Mouse (Mus musculus): ENCODE results near the gene Papln.

Papln gene

DNA sequence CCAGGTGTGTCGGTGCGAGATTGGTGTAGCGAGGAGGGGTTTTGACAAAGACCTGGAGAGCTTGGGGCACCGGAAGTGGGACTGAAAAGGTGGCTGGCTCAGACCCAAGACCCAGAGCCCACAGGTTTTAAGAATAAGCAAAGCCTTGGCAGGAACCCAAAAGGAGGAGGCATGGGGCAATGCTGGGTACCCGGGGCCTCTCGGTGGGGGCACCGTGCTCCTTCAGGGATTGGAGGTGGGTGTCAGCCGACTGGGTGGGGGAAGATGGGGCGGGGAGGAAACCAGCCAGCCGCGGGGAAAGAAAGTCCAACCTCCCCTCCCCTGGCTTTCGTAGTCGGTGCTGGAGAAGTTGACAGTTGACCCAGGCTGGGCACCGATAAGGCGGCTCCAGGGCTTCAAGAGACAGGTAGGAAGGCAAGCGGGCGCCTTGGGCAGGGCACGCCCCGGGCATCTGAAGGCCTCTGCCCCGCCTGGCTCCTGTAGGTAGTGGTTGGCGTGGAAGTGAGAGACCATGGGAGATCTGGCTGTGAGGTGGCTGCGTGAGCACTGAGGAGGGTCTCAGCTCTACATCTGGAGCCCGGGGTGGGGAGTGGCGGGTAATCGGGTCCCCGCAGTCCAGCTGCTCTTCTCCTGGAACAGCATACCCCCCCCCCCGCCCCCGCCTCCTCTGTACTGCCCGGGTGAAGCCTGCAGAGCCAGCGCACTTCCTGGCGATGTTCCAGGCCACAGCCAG lies at the start of gene Papln:
Gene Papln, plus strand, starts transcription at position 324 of the 733 bp plus-strand sequence.
- DNase-seq (ENCODE audit: low spot score in 2 of 2): no peak

DNA sequence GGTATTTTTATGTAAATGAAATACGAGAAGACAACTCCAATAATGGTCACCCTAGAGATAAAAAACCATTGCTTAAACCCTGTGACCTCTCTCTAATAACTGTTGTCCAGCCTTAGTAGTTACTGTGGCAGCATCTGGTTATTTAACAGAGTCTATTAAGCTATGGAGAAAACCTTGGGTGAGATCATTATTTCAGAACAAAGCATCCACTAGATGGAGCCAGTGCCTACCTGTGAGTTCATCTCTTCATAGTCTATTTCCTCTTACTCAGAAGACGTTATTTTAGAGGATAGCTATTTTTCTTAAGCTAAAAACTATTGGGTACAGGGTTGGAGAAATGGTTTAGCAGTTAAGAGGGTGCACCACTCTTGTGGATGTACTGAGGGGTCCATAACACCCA lies 49.7 kb upstream of the Papln start:
- peak in 1 of 2 experiments; percentile 38 for DNase-seq (ENCODE audit: low spot score in 2 of 2)

DNA sequence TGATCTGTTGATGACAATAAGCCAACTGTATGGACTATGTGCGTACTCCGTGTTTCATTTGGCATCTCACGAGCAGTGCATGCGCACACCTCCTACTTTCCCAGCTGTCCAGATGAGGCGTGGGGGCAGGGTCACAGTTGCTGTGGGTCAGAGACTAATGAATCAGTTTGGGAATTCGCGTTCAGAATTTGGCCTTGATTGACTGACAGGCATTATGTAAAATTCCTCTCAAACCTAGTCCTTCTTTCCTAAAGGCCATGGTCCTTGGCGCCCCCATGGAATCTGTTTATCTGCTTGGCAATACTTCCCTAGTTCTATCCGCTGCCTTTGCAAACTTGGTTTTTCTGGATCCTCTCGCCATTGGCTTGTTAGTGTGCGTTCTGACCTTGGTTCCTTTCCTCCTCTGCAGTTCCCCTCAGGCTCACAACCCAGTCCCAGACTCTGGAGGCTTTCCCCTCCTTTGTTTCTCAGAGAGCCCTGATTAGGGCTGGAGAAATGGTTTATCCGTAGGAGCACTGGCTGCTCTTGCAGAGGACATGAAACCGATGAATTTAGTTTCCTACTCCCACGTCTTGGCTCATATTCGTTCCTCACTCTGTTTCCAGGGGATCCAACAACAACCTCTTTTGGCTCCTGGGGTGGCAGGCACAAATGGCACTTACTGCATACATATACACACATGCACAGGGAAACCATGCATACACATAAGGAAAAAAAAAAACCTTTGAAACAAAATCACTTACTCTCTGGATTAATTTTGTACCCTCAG lies 46.8 kb upstream of the Papln start:
- DNase-seq (ENCODE audit: low spot score in 2 of 2): no peak

DNA sequence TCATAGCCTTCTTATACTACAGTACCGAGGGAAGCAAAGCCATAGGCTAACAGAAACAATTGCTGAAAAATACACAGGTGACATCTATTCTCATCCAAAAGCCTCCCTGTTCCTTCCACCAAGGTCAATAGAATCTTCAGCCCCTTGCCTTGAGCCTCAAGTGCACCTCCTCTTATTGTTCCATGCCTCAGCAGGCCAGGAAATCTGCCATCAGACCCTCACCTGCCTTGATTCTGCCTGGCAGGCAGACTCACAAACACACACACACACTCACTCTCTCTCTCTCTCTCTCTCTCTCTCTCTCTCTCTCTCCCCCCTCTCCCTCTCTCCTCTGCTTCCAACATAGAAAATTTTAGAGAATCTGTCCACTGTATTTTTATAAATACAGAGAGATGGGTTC lies 44.0 kb upstream of the Papln start:
- no peak for DNase-seq (ENCODE audit: low spot score in 2 of 2)

DNA sequence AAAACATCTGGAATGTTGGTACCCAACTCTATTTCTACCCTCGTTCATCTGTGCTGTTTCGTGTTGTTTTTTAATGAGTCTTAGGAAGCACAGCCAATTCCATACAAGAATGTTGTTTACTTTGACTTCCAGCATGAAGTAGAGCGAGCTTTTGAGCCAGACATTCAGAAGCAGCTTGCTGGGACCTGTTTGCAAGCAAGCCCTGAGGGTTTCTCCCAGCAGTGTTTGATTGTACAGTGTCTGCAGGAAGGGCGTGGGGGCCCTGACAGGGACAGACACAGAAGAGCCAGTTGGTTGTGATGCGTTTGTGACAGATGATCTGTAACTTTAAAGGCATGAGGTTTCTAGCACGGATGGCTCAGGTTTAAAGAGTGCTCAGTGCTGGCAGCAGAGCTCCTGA lies 42.2 kb upstream of the Papln start:
- no peak for DNase-seq (ENCODE audit: low spot score in 2 of 2)

DNA sequence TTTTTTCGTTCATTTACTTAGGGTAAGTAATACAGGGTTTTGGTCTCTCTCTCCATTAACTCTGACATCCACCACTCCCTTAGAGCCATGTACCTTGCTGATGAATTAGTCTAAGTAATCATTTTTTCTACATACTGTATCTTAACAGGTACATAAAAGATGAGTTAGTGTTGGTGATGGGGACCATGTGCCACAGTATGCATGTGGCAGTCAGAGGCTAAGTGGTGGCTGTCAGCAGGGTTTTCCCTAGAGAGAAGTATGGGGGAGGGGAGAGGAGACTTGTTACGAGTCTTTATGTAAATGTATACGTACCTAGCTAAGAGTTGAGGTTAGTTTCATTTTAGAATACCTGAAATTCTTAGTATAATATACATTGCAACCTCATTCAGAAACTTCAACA lies 40.4 kb upstream of the Papln start:
- no peak for DNase-seq (ENCODE audit: low spot score in 2 of 2)

DNA sequence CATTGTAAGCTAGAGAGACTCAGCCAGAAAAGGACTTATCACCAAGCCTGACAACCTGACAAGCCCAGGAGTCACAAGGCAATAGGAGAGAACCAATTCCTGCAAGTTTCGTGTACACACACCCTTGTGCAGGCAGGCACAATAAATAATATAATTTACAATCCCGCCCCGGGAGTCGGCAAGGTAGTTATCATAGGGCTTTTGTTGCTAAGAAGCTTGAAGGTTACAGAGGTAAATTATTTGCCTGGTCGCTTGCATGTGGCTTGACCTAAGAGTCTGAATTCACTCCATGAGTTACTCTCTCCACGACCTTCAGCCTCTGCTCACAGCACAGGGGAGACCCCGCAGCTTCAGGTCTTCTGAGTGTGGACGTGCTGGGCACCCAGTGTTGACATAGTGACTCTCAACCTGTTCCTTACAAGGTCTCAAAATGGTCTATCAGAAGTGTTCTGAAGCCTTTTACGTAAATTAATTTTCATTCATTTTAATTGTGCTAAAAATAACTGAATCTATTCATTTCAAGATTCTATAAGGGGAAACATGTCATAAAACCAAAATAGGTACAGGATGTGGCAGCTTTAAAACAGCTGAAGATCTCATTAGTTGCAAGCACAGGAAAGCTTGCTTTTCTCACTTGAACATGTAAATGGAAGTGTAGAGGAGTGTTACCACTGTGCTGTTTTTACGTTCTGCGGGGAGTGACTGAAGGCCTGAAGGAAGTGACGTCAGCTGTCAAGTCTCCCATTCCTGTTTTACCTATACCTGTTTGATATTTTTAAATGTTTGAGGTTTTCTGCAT lies 36.7 kb upstream of the Papln start:
- no peak for DNase-seq (ENCODE audit: low spot score in 2 of 2)

DNA sequence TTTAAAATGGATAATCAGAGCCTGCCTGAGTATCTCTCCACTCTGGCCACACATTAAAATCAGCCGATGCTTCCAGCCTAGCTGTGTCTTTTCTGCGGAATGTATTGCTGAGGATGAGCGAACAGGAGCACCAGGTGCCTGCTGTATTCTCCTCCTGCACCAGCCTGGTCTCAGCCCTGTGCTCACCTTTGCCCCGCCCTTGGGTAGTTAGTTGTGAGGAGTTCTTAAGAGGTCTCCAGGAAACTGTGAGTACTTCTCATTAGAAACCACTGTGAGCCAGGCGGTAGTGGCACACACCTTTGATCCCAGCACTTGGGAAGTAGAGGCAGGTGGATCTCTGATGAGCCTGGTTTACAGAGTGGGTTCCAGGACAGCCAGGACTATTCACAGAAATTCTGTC lies 31.2 kb upstream of the Papln start:
- DNase-seq (ENCODE audit: low spot score in 2 of 2): no peak

DNA sequence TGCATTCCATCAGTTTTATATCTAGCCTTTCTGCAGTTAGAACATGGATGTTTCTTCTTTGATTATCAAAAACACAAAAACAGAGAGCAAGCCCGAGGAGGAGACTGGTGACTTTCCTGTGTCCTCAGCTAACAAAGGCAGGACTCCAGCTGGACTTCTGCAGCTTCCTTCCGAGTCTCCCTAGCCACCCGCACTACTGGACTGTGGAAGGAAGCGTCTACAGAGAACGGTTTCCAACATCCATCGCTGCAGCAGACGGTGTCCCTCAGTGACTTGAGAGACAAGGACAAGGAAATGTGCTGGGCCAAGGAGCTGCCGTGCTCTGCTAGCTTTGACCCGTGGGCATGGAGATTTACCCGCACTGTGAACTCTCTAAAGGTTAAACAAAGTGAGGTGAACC lies 29.4 kb upstream of the Papln start:
- no peak for DNase-seq (ENCODE audit: low spot score in 2 of 2)

DNA sequence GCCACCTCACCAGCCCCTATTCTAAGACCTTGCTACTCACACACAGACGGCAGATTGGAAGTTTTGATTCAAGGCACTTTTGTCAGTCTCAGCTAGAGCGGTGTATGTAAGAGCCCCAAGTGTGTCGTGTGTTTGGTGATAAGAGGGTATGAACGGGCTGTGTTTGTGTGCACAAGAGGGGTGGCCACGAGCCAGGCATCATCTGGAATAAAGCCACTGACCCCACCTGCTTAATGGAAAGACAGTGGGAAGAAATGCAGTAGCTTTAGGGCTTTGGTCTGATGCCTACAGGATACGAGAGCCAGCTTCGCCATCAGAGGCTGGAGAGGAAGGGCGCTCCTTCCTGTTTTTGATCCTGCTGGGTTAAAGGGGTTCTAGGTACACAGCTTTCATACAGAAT lies 27.2 kb upstream of the Papln start:
- DNase-seq (ENCODE audit: low spot score in 2 of 2): peak in 1 of 2 experiments; percentile 15

DNA sequence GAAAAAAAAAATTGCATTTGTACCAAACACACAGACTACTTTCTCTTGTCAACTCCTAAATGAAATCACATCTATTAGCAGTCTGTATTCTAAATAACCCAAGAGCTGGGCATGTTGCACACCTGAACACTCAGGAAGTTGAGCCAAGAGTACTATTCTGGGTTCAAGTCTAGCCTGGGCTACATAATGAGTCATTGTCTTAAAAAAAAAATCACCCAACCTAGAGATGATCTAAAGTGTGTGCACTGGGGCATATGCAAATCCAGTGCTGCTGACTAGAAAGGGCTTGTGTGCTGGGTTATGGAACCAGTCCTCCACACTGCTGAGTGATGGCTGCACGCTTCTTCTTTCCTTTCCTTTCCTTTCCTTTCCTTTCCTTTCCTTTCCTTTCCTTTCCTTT lies 24.8 kb upstream of the Papln start:
- DNase-seq (ENCODE audit: low spot score in 2 of 2): no peak

DNA sequence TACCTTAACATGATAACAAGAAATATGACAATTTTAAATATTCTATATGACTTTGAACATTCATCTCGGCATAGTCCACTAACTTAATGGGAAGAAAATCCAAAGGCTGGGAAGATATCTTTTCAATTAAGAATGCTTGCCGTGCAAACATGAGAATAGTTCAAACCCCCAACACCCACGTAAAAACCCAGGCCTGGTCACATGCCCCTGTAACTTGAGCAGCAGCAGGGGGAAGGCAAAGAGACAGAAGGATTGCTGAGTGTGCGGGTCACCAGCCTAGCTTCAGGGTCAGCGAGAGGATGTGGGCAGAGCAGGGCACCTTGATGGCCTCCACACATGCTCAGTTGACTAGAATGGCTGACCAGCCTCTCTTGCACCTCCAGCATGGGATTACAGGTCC lies 21.7 kb upstream of the Papln start:
- no peak for DNase-seq (ENCODE audit: low spot score in 2 of 2)

DNA sequence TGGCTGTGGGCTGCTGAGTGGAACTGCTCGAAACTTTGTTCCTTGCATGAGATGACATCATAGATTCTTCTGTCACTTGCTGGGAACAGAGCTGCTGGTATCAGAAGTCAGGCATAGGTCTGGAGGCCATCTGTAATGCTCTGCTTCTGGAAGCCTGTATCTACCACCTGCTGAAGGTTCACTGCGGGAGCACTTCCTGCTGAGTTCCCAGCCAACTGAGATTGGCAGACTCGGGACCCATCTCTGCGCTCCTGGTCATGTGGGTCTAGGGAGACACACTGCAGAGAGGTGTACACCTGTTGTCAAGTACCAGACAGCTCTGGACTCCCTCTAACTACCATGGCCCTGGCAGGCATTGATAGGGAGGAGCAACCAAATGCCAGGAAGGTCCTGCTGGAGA lies 20.6 kb upstream of the Papln start:
- DNase-seq (ENCODE audit: low spot score in 2 of 2): no peak

DNA sequence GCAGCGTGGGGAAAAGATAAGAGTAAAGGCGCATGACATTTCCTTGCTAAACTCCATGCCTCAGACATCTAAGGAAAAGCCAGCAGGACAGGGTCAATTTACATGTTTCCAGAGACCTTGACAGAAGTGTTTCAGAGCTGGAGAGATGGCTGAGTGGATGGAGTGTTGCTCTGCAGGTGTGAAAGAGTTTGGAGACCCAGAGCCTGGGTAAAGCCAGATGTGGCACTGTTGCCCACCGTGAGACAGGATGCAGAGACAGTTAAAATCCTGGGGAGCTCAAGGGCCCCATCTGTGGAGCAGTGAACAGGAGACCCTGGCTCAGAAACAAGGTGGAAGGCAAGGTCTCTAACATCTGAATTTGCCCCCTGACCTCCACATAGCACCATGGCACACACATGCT lies 19.7 kb upstream of the Papln start:
- DNase-seq (ENCODE audit: low spot score in 2 of 2): no peak

DNA sequence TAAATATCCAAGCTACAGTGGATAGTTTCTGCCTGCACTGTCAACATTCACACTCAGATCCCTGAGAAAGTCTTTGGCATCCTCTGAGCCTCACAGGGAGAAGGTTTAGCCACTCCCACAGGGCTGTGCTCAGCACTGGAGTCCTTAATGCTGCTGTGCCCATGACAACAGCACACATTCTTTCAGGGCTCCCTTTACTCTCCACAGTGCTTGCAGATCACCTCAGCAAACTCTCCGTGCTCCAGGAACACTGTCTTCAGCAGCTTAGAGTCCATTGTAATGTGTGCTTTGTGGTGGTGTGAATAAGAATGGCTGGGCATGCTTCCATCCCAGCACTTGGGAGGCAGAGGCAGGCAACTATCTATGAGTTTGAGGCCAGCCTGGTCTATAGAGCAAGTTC lies 14.2 kb upstream of the Papln start:
- no peak for DNase-seq (ENCODE audit: low spot score in 2 of 2)

DNA sequence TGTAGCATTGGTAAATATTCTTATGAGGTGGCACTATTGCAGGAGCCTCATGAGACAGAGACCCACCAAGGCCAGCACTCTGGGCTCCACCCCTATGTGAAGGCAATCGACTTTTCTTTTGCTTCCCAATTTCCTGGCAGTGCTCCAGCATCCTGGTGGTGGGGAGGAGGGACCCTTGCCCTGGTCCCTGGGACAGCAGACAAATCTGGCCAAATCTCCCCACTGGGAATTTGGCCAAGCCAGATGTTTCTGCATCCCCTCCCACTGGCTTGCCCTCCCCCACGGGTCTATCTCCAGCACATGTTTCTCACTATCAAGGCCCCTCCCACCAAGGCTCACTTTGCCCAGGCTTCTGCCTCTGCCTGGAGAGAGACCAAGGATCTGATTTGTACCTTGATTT lies 10.9 kb upstream of the Papln start:
- no peak for DNase-seq (ENCODE audit: low spot score in 2 of 2)

DNA sequence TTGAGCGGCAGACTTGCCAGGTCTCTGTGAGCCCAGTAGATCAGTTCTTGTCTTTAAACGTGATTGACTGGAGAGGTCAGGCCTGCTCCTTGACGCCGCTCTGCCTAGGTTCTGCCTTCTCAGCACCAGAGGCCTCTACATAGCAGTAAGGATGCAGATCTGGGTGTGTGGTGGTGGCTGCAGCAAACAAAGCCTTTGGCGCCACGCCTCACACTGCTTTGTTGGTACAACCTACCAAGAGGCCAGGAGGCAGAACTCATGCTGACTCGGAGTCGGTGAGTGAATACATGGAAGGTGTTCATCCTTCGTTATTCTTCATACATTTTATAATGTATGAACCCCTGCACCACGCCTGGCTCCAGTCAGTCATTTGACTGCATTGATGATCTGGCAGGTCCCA lies 4.7 kb upstream of the Papln start:
- no peak for DNase-seq (ENCODE audit: low spot score in 2 of 2)

DNA sequence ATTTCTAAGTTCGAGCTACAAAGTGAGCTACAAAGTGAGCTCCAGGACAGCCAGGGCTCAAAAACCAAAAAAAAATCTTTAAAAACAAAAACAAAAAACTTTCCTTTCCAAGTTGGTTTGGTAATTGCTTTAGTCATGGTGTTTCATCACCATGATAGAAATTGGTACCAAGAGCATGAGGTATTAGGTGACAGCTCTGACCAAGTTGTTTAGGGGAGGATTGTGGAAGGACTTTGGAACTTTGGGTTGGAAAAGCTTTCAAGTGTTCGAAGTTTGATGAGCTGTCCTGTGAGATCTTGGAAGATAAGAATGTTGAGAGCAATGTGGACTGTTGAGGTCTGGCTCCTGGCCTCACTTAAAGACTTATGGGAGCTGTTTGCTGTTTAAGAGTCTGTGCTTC lies 3.2 kb upstream of the Papln start:
- no peak for DNase-seq (ENCODE audit: low spot score in 2 of 2)

DNA sequence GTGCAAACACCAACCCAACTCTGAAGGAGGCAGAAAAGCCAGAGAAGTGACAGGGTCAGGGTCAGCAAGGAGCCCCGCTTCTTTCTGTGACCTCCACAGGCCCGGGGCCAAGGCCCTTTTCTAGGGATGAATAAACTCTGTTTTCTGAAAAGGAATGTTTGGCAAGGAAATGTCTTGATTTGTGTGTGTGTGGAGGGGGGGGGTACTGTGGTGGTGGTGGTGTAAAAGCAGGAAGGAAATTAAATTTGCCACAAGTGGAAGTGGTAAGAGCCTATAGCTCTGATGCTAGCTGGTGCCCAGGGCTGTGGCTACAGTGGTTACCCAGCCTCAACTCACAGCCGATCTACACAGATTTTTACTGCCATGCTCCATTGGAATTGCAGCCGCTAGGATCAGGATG lies 728 bp upstream of the Papln start:
- no peak for DNase-seq (ENCODE audit: low spot score in 2 of 2)

DNA sequence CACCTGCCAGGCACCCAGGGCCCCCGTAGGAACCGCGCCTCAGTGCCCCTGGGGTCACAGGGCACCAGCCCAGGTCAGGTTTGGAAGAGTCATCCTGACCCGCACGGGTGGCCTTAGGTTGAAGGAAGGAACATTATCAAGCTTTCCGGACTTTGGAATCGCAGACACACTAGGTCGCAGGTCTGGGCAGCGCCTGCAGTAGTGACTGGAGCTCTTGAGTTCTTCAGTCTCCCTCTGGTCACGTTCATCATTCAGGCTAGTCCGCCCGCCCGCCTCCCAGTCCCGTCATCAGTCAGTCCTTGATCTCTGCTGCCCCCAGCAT lies 571 bp downstream of the Papln start:
- DNase-seq (ENCODE audit: low spot score in 2 of 2): no peak

DNA sequence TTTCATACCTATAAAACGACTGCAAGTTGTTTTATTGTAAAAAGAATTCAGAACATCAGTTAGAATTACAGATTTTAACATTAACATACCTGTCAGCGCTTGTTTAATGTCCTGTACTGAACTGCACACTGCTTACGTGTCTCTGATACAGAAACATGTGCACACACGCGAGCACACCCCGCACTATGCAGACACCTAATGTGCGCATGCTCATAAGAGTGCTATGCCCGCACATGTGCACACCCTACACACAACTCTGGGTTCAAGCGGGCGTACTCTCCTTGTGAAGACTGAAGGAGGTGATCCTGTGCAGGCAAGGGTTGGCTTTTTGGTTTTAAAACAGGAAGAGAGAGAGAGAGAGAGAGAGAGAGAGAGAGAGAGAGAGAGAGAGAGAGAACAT lies 1.1 kb downstream of the Papln start:
- DNase-seq (ENCODE audit: low spot score in 2 of 2): no peak

DNA sequence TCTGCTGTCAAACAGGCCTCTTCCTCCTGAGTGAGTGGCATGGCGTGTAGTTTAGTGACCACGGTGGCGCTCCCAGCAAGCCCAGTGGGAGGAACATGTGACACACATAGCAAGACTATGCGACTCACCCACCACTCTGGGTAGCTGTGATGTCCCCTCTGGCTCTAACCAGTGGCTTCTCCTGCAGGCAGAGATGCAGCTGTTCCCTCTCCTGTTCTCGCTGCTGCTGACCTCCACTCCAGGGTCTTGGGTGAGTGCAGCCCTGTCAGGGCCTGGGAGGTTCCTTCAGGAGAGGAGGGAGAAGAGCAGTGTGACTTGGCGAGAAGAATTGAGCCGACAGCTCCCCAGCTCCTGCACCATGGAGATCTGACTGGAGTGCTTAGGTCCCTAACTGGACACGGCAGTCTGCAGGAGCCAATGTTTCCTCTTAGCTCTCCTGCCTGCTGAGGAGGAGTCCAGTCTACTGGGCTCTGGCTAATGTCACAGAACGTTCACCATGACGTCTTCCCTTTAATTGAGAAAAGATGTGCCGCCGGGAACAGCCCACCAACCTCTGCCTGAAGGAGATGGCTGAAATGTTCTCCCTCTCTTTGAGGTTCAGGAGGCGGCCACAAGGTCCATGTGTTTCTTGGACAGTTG lies 2.6 kb downstream of the Papln start:
- DNase-seq (ENCODE audit: low spot score in 2 of 2): no peak

Data from cerebellum, postnatal 4 days (tissue).